8 mouse cellular contexts compared by ENCODE assay signal in genomic region chr10:79716988-79717355, GRCm38 (mm10). TPM values are rescaled to one million over a fixed set of nuclear protein-coding genes. Genes with fewer than 3 reads are reported as not detected.
DNase-seq lines count a peak whose midpoint lies in the region; ATAC-seq lines count a peak whose summit lies in the region.

No protein-coding gene starts in this region.

- DNase-seq in adrenal gland, adult 2 months, result peak; percentile 65
- no peak for DNase-seq in adrenal gland, postnatal 10 days
- no peak for DNase-seq in lung, adult 18-20 months
- DNase-seq in embryonic facial prominence, embryonic 14.5 days (ENCODE audit: low spot score), result no peak
- no peak for DNase-seq in limb, embryonic 10.5 days (ENCODE audit: low spot score)
- peak; percentile 27 for DNase-seq in retina, embryonic 14.5 days (ENCODE audit: low spot score)

- ATAC-seq in lung, embryonic 15.5 days (ENCODE audit: borderline replicate concordance, extremely low read depth, low FRiP score, low TSS enrichment), result no peak
- ATAC-seq in embryonic facial prominence, embryonic 14.5 days (ENCODE audit: low read depth), result no peak
- ATAC-seq in megakaryocyte-erythroid progenitor cell, adult 5-6 weeks (replicated peaks; ENCODE audit: low FRiP score, low TSS enrichment, poor library complexity, severe bottlenecking), result no peak

- peak overlapping the region; percentile 56 for H3K4me3 ChIP-seq in lung, embryonic 15.5 days
- peak overlapping the region; percentile 57 for H3K4me3 ChIP-seq in embryonic facial prominence, embryonic 14.5 days (ENCODE audit: low read depth, low read length)
- H3K4me3 ChIP-seq in limb, embryonic 10.5 days, result peak overlapping the region; percentile 61

- no peak overlapping the region for H3K27ac ChIP-seq in lung, embryonic 15.5 days
- no peak overlapping the region for H3K27ac ChIP-seq in embryonic facial prominence, embryonic 14.5 days (replicated peaks; ENCODE audit: low read depth, low read length)
- no peak overlapping the region for H3K27ac ChIP-seq in limb, embryonic 10.5 days

- peaks cover 48% of the 10 kb centered on the region for H3K27me3 ChIP-seq in lung, embryonic 15.5 days
- H3K27me3 ChIP-seq in embryonic facial prominence, embryonic 14.5 days (replicated peaks; ENCODE audit: control insufficient read depth, insufficient read depth, low read length), result peaks cover 47% of the 10 kb centered on the region
- H3K27me3 ChIP-seq in limb, embryonic 10.5 days (ENCODE audit: low read depth, poor library complexity, severe bottlenecking), result peaks cover 80% of the 10 kb centered on the region

- H3K4me1 ChIP-seq in lung, embryonic 15.5 days, result peaks cover 18% of the 10 kb centered on the region
- peaks cover 6% of the 10 kb centered on the region; the same call in 1 of the 2 replicates for H3K4me1 ChIP-seq in embryonic facial prominence, embryonic 14.5 days (ENCODE audit: control insufficient read depth, insufficient read depth, low read length)
- H3K4me1 ChIP-seq in limb, embryonic 10.5 days, result peaks cover 19% of the 10 kb centered on the region

- H3K4me2 ChIP-seq in lung, embryonic 15.5 days, result peak overlapping the region; percentile 94
- peak overlapping the region; percentile 98 for H3K4me2 ChIP-seq in embryonic facial prominence, embryonic 14.5 days (ENCODE audit: low read depth, low read length)

- H3K9me3 ChIP-seq in lung, embryonic 15.5 days, result no peaks in the 10 kb centered on the region
- H3K9me3 ChIP-seq in embryonic facial prominence, embryonic 14.5 days (ENCODE audit: control insufficient read depth, low read length), result no peaks in the 10 kb centered on the region
- H3K9me3 ChIP-seq in limb, embryonic 10.5 days (replicated peaks), result no peaks in the 10 kb centered on the region

- 0 out of 2 replicates have a peak overlapping the region, but pooled peaks have one; percentile 10 for H3K9ac ChIP-seq in lung, embryonic 15.5 days
- peak overlapping the region; percentile 52; the same call in 1 of the 2 replicates for H3K9ac ChIP-seq in embryonic facial prominence, embryonic 14.5 days (ENCODE audit: low read depth, low read length)

- peaks cover 2% of the 10 kb centered on the region for H3K36me3 ChIP-seq in lung, embryonic 15.5 days
- peaks cover 3% of the 10 kb centered on the region for H3K36me3 ChIP-seq in embryonic facial prominence, embryonic 14.5 days (ENCODE audit: control insufficient read depth, insufficient read depth, low read length)
- H3K36me3 ChIP-seq in limb, embryonic 10.5 days, result peaks cover 10% of the 10 kb centered on the region

- WGBS in lung, embryonic 15.5 days, result 0% methylated on average over 33 of the region's 44 CpGs
- 7% methylated on average over 6 of the region's 44 CpGs for WGBS in embryonic facial prominence, embryonic 14.5 days
- under 1% methylated on average over 44 of the region's 44 CpGs for WGBS in limb, embryonic 10.5 days

RNA-seq across cellular contexts. Expression of gene Hcn2, which starts 0.5 kb away (rescaled TPM):
- total RNA-seq in adrenal gland, adult 2 months (2021), result 1 to 10 TPM; 5.9 to 6.0 TPM
- polyA plus RNA-seq in adrenal gland, adult 2 months (2012; rRNA removed), result 20.2 and 27.8 TPM in 2 replicates
- total RNA-seq in adrenal gland, postnatal 10 days (2021), result 1 to 10 TPM; 7.2 to 8.7 TPM
- 0.05 and 0.10 TPM in 2 replicates for polyA plus RNA-seq in lung, embryonic 15.5 days (2015; fragmentation: Nextera tagmentation; extraction: Ambion mirVana)
- 0.15 and 0.20 TPM in 2 replicates for polyA plus RNA-seq in embryonic facial prominence, embryonic 14.5 days (2014; fragmentation: Nextera tagmentation; extraction: Ambion mirVana)
- polyA plus RNA-seq in limb, embryonic 10.5 days (2016; fragmentation: Nextera tagmentation; extraction: Ambion mirVana), result 0.04 TPM in 1 of 2 replicates, not detected in the other
- total RNA-seq in megakaryocyte-erythroid progenitor cell, adult 5-6 weeks (2014; fragmentation: Nextera tagmentation), result 0.50 TPM in 1 of 2 replicates, not detected in the other
- not detected in 2 replicates for total RNA-seq in megakaryocyte-erythroid progenitor cell, adult 5-6 weeks (2017)

RNA-seq across cellular contexts. Expression of gene Bsg, which starts 12.7 kb away (rescaled TPM):
- total RNA-seq in adrenal gland, adult 2 months (2021), result 100 to 1,000 TPM; 588 to 674 TPM
- 314 and 321 TPM in 2 replicates for polyA plus RNA-seq in adrenal gland, adult 2 months (2012; rRNA removed)
- 100 to 1,000 TPM; 662 to 732 TPM for total RNA-seq in adrenal gland, postnatal 10 days (2021)
- 1,102 and 1,152 TPM in 2 replicates for polyA plus RNA-seq in lung, embryonic 15.5 days (2015; fragmentation: Nextera tagmentation; extraction: Ambion mirVana)
- polyA plus RNA-seq in embryonic facial prominence, embryonic 14.5 days (2014; fragmentation: Nextera tagmentation; extraction: Ambion mirVana), result 846 and 847 TPM in 2 replicates
- polyA plus RNA-seq in limb, embryonic 10.5 days (2016; fragmentation: Nextera tagmentation; extraction: Ambion mirVana), result 642 and 664 TPM in 2 replicates
- 361 and 460 TPM in 2 replicates for total RNA-seq in megakaryocyte-erythroid progenitor cell, adult 5-6 weeks (2014; fragmentation: Nextera tagmentation)
- total RNA-seq in megakaryocyte-erythroid progenitor cell, adult 5-6 weeks (2017), result 350 and 443 TPM in 2 replicates

RNA-seq across cellular contexts. Expression of gene Gzmm, which starts 28.2 kb away (rescaled TPM):
- total RNA-seq in adrenal gland, adult 2 months (2021), result 1 to 10 TPM; 1.0 to 2.2 TPM
- 0.52 and 0.55 TPM in 2 replicates for polyA plus RNA-seq in adrenal gland, adult 2 months (2012; rRNA removed)
- total RNA-seq in adrenal gland, postnatal 10 days (2021), result 1 to 10 TPM; 1.0 to 1.5 TPM
- 0.86 and 0.89 TPM in 2 replicates for polyA plus RNA-seq in lung, embryonic 15.5 days (2015; fragmentation: Nextera tagmentation; extraction: Ambion mirVana)
- 0.31 and 0.51 TPM in 2 replicates for polyA plus RNA-seq in embryonic facial prominence, embryonic 14.5 days (2014; fragmentation: Nextera tagmentation; extraction: Ambion mirVana)
- polyA plus RNA-seq in limb, embryonic 10.5 days (2016; fragmentation: Nextera tagmentation; extraction: Ambion mirVana), result 0.76 and 0.94 TPM in 2 replicates
- 1.7 and 1.8 TPM in 2 replicates for total RNA-seq in megakaryocyte-erythroid progenitor cell, adult 5-6 weeks (2014; fragmentation: Nextera tagmentation)
- total RNA-seq in megakaryocyte-erythroid progenitor cell, adult 5-6 weeks (2017), result 1.7 and 2.4 TPM in 2 replicates

RNA-seq across cellular contexts. Expression of gene Polrmt, which starts 29.4 kb away (rescaled TPM):
- total RNA-seq in adrenal gland, adult 2 months (2021), result 10 to 100 TPM; 55.4 to 62.8 TPM
- polyA plus RNA-seq in adrenal gland, adult 2 months (2012; rRNA removed), result 87.6 and 89.0 TPM in 2 replicates
- 10 to 100 TPM; 60.1 to 69.8 TPM for total RNA-seq in adrenal gland, postnatal 10 days (2021)
- polyA plus RNA-seq in lung, embryonic 15.5 days (2015; fragmentation: Nextera tagmentation; extraction: Ambion mirVana), result 41.5 and 49.2 TPM in 2 replicates
- polyA plus RNA-seq in embryonic facial prominence, embryonic 14.5 days (2014; fragmentation: Nextera tagmentation; extraction: Ambion mirVana), result 32.5 and 33.6 TPM in 2 replicates
- polyA plus RNA-seq in limb, embryonic 10.5 days (2016; fragmentation: Nextera tagmentation; extraction: Ambion mirVana), result 58.6 and 61.2 TPM in 2 replicates
- total RNA-seq in megakaryocyte-erythroid progenitor cell, adult 5-6 weeks (2014; fragmentation: Nextera tagmentation), result 45.2 and 51.7 TPM in 2 replicates
- 17.6 and 21.2 TPM in 2 replicates for total RNA-seq in megakaryocyte-erythroid progenitor cell, adult 5-6 weeks (2017)

RNA-seq across cellular contexts. Expression of gene Cdc34, which starts 35.0 kb away (rescaled TPM):
- total RNA-seq in adrenal gland, adult 2 months (2021), result 100 to 1,000 TPM in 1 of 2 experiments, 10 to 100 TPM in 1; 87.7 to 122 TPM
- 174 and 205 TPM in 2 replicates for polyA plus RNA-seq in adrenal gland, adult 2 months (2012; rRNA removed)
- 10 to 100 TPM; 90.2 to 96.7 TPM for total RNA-seq in adrenal gland, postnatal 10 days (2021)
- polyA plus RNA-seq in lung, embryonic 15.5 days (2015; fragmentation: Nextera tagmentation; extraction: Ambion mirVana), result 79.5 and 82.0 TPM in 2 replicates
- 106 TPM in 2 replicates for polyA plus RNA-seq in embryonic facial prominence, embryonic 14.5 days (2014; fragmentation: Nextera tagmentation; extraction: Ambion mirVana)
- 209 and 259 TPM in 2 replicates for polyA plus RNA-seq in limb, embryonic 10.5 days (2016; fragmentation: Nextera tagmentation; extraction: Ambion mirVana)
- 134 and 152 TPM in 2 replicates for total RNA-seq in megakaryocyte-erythroid progenitor cell, adult 5-6 weeks (2014; fragmentation: Nextera tagmentation)
- total RNA-seq in megakaryocyte-erythroid progenitor cell, adult 5-6 weeks (2017), result 128 and 236 TPM in 2 replicates

Comparison
In these comparisons a context has a peak if more than half of its experiments do, and no peak if none do; other contexts are left out.
1. DNase-seq: peak in adrenal gland, adult 2 months (single experiment) and retina, embryonic 14.5 days (single experiment); none in adrenal gland, postnatal 10 days (single experiment), lung, adult 18-20 months (0 of 2), embryonic facial prominence, embryonic 14.5 days (single experiment) and limb, embryonic 10.5 days (single experiment).
2. RNA of gene Hcn2, which starts 0.5 kb away (polyA plus RNA-seq): 20.2 to 27.8 TPM in adrenal gland, adult 2 months; 0.15 to 0.20 TPM in embryonic facial prominence, embryonic 14.5 days, 0.05 to 0.10 TPM in lung, embryonic 15.5 days and 0.04 TPM in limb, embryonic 10.5 days; every median in the first group is over 10 times any median in the second.
3. Peak in every context shown above with its lines, with median percentiles within 50 percentile points of each other: H3K4me3 ChIP-seq.